Mouse (Mus musculus): ENCODE data around the gene Tas1r3. TPM values are rescaled to one million over a fixed set of nuclear protein-coding genes. Genes with fewer than 3 reads are reported as not detected.

Gene Tas1r3
- total and polyA plus RNA-seq, 2 experiments, result 0.35 to 0.37 TPM

DNA sequence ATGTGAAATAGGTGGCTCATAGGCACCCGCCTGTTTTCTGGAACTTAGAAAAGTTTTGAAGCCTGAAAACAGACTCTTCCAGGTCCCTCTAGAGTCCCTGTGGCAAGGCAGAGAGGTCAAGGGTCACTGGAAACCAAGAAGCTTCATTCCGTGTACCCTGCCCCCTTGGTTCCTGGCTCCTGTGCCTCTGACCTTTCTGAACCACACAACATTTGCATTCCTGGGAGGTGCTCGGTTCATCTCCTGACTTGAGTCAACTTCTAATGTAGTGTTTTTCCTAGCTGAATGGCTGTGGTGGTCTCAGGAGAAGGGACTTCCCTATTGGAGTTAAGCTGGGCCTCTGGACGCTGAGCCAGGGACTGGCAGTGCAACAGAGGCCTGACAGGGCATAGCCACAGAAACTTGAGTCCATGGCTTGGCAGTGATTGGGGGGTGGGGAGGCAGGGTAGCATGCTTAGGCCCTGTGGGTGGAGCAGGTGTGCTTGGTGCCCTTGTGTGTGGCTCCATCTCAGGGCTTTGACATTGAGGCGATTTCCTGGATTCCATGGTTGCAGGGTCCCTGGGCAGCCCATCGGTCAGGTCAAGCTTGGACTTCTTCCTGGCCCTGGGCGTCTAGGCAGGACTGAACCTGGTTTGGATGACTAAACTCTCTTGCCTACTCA is 14.6 kb downstream of the Tas1r3 start:
- H3K4me3 ChIP-seq (ENCODE audit: insufficient read depth, low read depth, low read length), result peak overlapping the region; percentile 91
- peak overlapping the region; percentile 70 for H3K27ac ChIP-seq (replicated peaks; ENCODE audit: insufficient read depth, low read depth, low read length)
- no peaks in the 10 kb centered on the region for H3K36me3 ChIP-seq (ENCODE audit: control insufficient read depth, insufficient read depth, low read length)
- TF ChIP-seq CTCF (IDR thresholded peaks at IDR 0.05; ENCODE audit: low read depth, low read length) (no peak), POLR2A (IDR thresholded peaks at IDR 0.05; ENCODE audit: extremely low read depth, insufficient read depth, low read length) (no peak)
- peaks cover 25% of the 10 kb centered on the region for H3K4me1 ChIP-seq (ENCODE audit: control insufficient read depth, insufficient read depth, low read length)
- no peaks in the 10 kb centered on the region for H3K27me3 ChIP-seq (ENCODE audit: control insufficient read depth, insufficient read depth, low read length)
- peaks cover 40% of the 10 kb centered on the region for H3K79me2 ChIP-seq (ENCODE audit: control insufficient read depth, insufficient read depth, low read length)
- peak; percentile 89 for DNase-seq (ENCODE audit: extremely low read depth, low read depth, low spot score)
- WGBS, result 25% methylated on average over 7 of the region's 7 CpGs
- peak overlapping the region; percentile 92 for H3K9ac ChIP-seq (ENCODE audit: low read depth, low read length)

DNA sequence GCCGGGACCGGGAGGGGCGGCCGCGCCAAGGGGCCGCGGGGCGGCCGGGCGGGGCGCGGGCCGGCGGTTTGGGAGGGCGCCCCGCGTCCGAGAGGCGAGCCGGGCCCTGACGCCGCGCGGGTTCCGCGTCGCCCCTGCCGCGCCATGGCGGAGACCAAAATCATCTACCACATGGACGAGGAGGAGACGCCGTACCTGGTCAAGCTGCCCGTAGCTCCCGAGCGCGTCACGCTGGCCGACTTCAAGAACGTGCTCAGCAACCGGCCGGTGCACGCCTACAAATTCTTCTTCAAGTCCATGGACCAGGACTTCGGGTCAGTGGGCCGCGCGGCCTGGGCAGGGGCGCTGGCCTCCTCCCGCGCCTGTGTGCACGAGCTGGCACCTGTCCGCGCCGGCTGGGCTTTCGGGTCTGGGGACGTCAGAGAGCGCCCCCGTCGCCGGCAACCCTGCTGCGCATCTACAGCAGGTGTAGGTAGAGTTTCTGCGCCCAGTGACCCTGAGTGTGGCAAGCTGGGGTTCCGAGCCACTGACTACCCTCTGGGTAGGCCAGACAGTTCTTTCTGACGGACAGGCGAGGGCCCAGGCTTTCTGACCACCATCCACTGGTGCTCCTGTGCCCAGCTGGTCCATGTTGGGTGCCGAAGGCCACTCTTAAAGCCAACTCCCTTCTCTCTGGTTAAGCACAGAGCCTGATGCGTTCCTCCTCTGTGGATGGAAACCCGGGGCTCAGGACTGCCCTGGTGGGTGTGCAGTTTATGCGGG is 15.4 kb downstream of the Tas1r3 start:
- Histone ChIP-seq H3K79me2 (ENCODE audit: control insufficient read depth, insufficient read depth, low read length) (peaks cover 40% of the 10 kb centered on the region), H3K27ac (replicated peaks; ENCODE audit: insufficient read depth, low read depth, low read length) (peak overlapping the region; percentile 70), H3K4me3 (ENCODE audit: insufficient read depth, low read depth, low read length) (peak overlapping the region; percentile 91), H3K27me3 (ENCODE audit: control insufficient read depth, insufficient read depth, low read length) (no peaks in the 10 kb centered on the region), H3K4me1 (ENCODE audit: control insufficient read depth, insufficient read depth, low read length) (peaks cover 25% of the 10 kb centered on the region), H3K36me3 (ENCODE audit: control insufficient read depth, insufficient read depth, low read length) (no peaks in the 10 kb centered on the region), H3K9ac (ENCODE audit: low read depth, low read length) (peak overlapping the region; percentile 92)
- no peak for DNase-seq (ENCODE audit: extremely low read depth, low read depth, low spot score)
- TF ChIP-seq POLR2A (IDR thresholded peaks at IDR 0.05; ENCODE audit: extremely low read depth, insufficient read depth, low read length), result no peak
- TF ChIP-seq CTCF (IDR thresholded peaks at IDR 0.05; ENCODE audit: low read depth, low read length), result no peak
- WGBS, result 1% methylated on average over 61 of the region's 69 CpGs

DNA sequence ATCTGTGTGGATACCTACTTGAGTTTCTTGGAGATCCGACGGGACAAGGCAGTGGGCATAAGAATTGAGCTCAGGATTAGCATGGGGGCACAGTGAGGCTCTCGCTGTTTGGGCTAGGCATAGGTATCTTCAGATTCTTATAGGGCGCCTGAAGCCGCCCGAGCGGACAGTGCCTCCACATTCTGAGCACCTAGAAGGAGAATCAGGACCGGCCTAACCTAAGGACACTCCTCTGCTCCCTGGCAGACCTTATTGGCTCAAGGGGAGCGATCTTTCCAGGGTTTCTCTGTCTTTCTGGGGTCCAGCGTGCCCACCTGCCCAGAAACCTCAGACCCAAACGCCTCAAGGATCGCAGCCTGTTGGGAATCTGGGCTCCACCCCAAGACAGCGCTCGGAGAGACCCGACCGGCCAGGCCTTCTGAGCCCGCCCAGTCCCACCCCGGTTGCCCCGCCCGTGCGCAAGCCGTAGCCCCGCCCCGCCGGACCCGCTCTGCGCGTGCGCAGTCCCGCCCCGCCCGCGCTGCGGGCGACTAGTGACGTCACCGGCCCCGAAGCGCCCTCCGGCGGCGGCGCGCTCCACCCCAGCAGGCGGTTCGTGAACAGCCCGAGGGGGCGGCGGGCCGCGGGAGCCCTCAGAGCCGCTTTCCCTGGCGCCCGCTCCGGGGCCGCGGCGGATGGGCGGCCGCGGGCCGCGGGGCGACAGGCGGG is 16.1 kb downstream of the Tas1r3 start, which contains the start of gene Dvl1:
Gene Dvl1 (plus strand): TSS at position 532 of the 708 bp plus-strand sequence.
- no peaks in the 10 kb centered on the region for H3K27me3 ChIP-seq (ENCODE audit: control insufficient read depth, insufficient read depth, low read length)
- H3K4me3 ChIP-seq (ENCODE audit: insufficient read depth, low read depth, low read length), result peak within 1 kb of the TSS; percentile 91
- 3% methylated on average over 64 of the region's 65 CpGs for WGBS
- TF ChIP-seq CTCF (IDR thresholded peaks at IDR 0.05; ENCODE audit: low read depth, low read length) (peak; percentile 53; the same call in 1 of the 2 replicates), POLR2A (IDR thresholded peaks at IDR 0.05; ENCODE audit: extremely low read depth, insufficient read depth, low read length) (peak; percentile 51)
- DNase-seq (ENCODE audit: extremely low read depth, low read depth, low spot score), result peak; percentile 68
- H3K79me2 ChIP-seq (ENCODE audit: control insufficient read depth, insufficient read depth, low read length), result peaks cover 39% of the 10 kb centered on the region
- H3K4me1 ChIP-seq (ENCODE audit: control insufficient read depth, insufficient read depth, low read length), result peaks cover 25% of the 10 kb centered on the region
- H3K9ac ChIP-seq (ENCODE audit: low read depth, low read length), result peak within 1 kb of the TSS; percentile 92
- no peaks in the 10 kb centered on the region for H3K36me3 ChIP-seq (ENCODE audit: control insufficient read depth, insufficient read depth, low read length)
- peak within 1 kb of the TSS; percentile 70 for H3K27ac ChIP-seq (replicated peaks; ENCODE audit: insufficient read depth, low read depth, low read length)

DNA sequence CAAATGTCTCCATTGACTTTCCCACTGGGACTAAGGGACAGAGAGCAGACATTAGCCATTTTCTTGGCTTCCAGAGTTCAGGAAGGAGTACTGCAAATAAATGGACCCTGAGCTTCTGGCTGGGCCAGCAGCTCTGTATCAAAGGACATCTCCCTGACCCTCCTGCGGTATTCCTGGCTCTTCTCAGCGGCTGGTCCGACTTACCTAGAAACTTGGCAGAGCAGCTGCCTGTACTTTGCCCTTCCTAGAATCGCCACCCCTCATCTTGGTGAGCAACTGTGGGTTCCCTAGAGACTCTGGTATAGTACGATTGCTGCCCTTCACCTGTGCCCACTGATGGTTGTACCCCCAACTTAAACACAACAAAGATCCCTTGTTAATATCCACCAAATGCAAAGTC is 19.9 kb downstream of the Tas1r3 start:
- H3K36me3 ChIP-seq (ENCODE audit: control insufficient read depth, insufficient read depth, low read length), result no peaks in the 10 kb centered on the region
- no peak for TF ChIP-seq CTCF (IDR thresholded peaks at IDR 0.05; ENCODE audit: low read depth, low read length)
- TF ChIP-seq POLR2A (IDR thresholded peaks at IDR 0.05; ENCODE audit: extremely low read depth, insufficient read depth, low read length), result no peak
- WGBS, result 42% methylated on average over 5 of the region's 5 CpGs
- peaks cover 8% of the 10 kb centered on the region; the same call in 1 of the 2 replicates for H3K79me2 ChIP-seq (ENCODE audit: control insufficient read depth, insufficient read depth, low read length)
- H3K4me1 ChIP-seq (ENCODE audit: control insufficient read depth, insufficient read depth, low read length), result peaks cover 10% of the 10 kb centered on the region
- H3K9ac ChIP-seq (ENCODE audit: low read depth, low read length), result no peak overlapping the region
- H3K27ac ChIP-seq (replicated peaks; ENCODE audit: insufficient read depth, low read depth, low read length), result no peak overlapping the region
- no peak overlapping the region for H3K4me3 ChIP-seq (ENCODE audit: insufficient read depth, low read depth, low read length)
- no peaks in the 10 kb centered on the region for H3K27me3 ChIP-seq (ENCODE audit: control insufficient read depth, insufficient read depth, low read length)
- no peak for DNase-seq (ENCODE audit: extremely low read depth, low read depth, low spot score)

DNA sequence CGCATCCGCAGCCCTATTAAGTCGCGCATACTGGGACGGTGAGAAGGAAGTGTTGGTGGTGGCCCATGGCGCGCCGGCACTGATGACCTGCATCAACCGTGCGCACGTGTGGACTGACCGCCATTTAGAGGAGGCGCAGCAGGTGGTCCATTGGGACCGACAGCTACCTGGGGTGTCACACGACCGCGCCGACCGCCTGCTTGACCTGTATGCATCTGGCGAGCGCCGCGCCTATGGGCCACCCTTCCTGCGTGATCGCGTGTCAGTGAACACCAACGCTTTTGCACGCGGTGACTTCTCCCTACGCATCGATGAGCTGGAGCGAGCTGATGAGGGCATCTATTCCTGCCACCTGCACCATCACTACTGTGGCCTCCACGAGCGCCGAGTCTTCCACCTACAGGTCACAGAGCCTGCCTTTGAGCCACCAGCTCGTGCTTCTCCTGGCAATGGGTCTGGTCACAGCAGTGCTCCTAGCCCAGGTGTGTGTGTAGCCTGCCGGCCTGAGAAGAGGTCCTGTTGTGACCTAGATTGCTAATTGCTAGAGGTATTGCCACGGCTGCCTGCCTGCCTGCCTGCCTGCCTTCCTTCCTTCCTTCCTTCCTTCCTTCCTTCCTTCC is 21.4 kb downstream of the Tas1r3 start:
- Histone ChIP-seq H3K27me3 (ENCODE audit: control insufficient read depth, insufficient read depth, low read length) (no peaks in the 10 kb centered on the region), H3K36me3 (ENCODE audit: control insufficient read depth, insufficient read depth, low read length) (no peaks in the 10 kb centered on the region), H3K79me2 (ENCODE audit: control insufficient read depth, insufficient read depth, low read length) (no peaks in the 10 kb centered on the region), H3K27ac (replicated peaks; ENCODE audit: insufficient read depth, low read depth, low read length) (no peak overlapping the region), H3K4me3 (ENCODE audit: insufficient read depth, low read depth, low read length) (no peak overlapping the region), H3K9ac (ENCODE audit: low read depth, low read length) (no peak overlapping the region), H3K4me1 (ENCODE audit: control insufficient read depth, insufficient read depth, low read length) (peaks cover 10% of the 10 kb centered on the region)
- WGBS, result 49% methylated on average over 38 of the region's 38 CpGs
- no peak for TF ChIP-seq POLR2A (IDR thresholded peaks at IDR 0.05; ENCODE audit: extremely low read depth, insufficient read depth, low read length)
- TF ChIP-seq CTCF (IDR thresholded peaks at IDR 0.05; ENCODE audit: low read depth, low read length), result no peak
- no peak for DNase-seq (ENCODE audit: extremely low read depth, low read depth, low spot score)
